Mouse (Mus musculus): Measurements from ENCODE around the gene Tex14.

GRCm38 (mm10) chr11:87420861-87421260 lies 16.0 kb downstream of the Tex14 start:
- TF ChIP-seq CTCF (IDR thresholded peaks at IDR 0.05) (no peak), POLR2A (IDR thresholded peaks at IDR 0.05; ENCODE audit: insufficient read depth, low read depth, low read length) (no peak)

Data from heart, adult 2 months (tissue).